Mouse (Mus musculus) brain, embryonic 14.5 days (tissue): ENCODE data around the gene Fv1.

Experiments
- CTCF ChIP-seq: fragments of 200-500 bp; IDR thresholded peaks from 2 replicates; pipeline ENCODE4 v1.5.1; 2012; ENCODE audit warnings: inconsistent platforms, mild to moderate bottlenecking, moderate library complexity, borderline replicate concordance; ENCODE audit not compliant: insufficient read depth, insufficient read length; ENCODE audit errors: extremely low read depth
- POLR2A ChIP-seq: fragments of 200-500 bp; IDR thresholded peaks from 2 replicates; pipeline ENCODE4 v1.6.1; 2012; ENCODE audit warnings: mild to moderate bottlenecking, inconsistent platforms, borderline replicate concordance; ENCODE audit not compliant: poor library complexity, insufficient read depth, insufficient read length, severe bottlenecking; ENCODE audit errors: extremely low read depth

- TF ChIP-seq CTCF (no peak), POLR2A (no peak)
These were observed 6.7 kb upstream of the Fv1 start for GRCm38 (mm10) chr4:147862051-147862450.
